Mouse (Mus musculus): ENCODE measurements at regions not wholly inside any gene's neighbourhood (a gene's known extent, or its start where the extent isn't known, plus 50 kb on each side); places are given as distances from the start of the nearest gene placed in this dataset.
A peak's percentile ranks its signal among the peaks of the same experiment; 100 is the strongest.

DNA sequence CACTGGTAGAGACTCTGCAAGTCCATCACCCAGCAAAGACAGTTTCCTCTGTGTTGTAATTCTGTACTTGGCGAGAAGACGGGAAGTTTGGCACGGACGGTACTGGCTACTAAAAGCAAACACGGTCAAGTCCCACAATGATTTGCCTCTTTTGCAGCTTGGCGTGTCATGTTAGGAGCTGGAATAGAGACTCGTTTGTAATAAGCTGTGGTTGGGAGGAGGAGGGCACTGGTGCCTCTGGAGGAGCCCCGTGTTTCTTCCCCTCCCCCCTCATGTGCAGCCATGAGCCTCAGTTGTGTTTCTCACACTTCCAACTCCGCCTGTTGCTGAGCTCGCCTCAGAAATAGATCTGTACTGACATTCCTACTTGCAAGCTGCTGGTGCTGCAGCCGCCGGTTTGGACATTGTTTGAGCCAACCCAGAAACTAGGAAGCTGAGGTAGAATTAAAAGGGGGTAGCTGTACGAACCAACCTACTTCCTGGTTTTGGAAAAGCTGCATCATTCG, 236.8 kb upstream of the Prickle1 start:
- Histone ChIP-seq H3K27ac (no peak overlapping the region), H3K4me2 (no peak overlapping the region), H3K27me3 (no peaks in the 10 kb centered on the region), H3K9ac (replicated peaks) (no peak overlapping the region), H3K36me3 (no peaks in the 10 kb centered on the region), H3K4me3 (replicated peaks) (no peak overlapping the region), H3K4me1 (replicated peaks) (peaks cover 5% of the 10 kb centered on the region; the same call in 1 of the 2 replicates), H3K9me3 (no peaks in the 10 kb centered on the region)
- ATAC-seq (ENCODE audit: insufficient number of reproducible peaks, insufficient read depth, low FRiP score, low TSS enrichment, low read depth) = no peak
- WGBS = 69% methylated on average over 14 of the region's 14 CpGs

DNA sequence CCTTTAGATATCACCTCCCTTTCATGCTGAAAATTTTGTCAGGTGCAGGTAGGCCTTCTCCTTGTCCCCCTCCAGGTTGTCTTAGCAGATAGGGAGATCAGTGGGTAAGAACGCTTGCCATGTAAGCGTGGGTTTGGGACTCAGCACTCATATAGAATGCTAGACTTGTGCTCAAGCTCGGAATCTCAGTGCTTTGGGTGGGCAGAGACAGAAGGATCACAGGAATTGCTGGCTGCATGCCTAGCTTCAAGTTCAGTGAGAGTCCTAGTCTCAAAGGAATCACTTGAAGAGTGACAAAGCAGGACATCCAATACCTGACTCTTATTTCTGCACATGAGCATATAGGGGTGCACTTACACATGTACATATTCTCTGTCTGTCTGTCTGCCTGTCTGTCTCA, 235.5 kb upstream of the Prickle1 start:
- 89% methylated on average over 3 of the region's 3 CpGs for WGBS
- H3K9me3 ChIP-seq = no peaks in the 10 kb centered on the region
- no peak overlapping the region for H3K4me2 ChIP-seq
- H3K4me3 ChIP-seq (replicated peaks) = no peak overlapping the region
- H3K4me1 ChIP-seq (replicated peaks) = peaks cover 7% of the 10 kb centered on the region
- no peak overlapping the region for H3K27ac ChIP-seq
- no peak overlapping the region for H3K9ac ChIP-seq (replicated peaks)
- no peaks in the 10 kb centered on the region for H3K36me3 ChIP-seq
- no peak for ATAC-seq (ENCODE audit: insufficient number of reproducible peaks, insufficient read depth, low FRiP score, low TSS enrichment, low read depth)
- no peaks in the 10 kb centered on the region for H3K27me3 ChIP-seq

DNA sequence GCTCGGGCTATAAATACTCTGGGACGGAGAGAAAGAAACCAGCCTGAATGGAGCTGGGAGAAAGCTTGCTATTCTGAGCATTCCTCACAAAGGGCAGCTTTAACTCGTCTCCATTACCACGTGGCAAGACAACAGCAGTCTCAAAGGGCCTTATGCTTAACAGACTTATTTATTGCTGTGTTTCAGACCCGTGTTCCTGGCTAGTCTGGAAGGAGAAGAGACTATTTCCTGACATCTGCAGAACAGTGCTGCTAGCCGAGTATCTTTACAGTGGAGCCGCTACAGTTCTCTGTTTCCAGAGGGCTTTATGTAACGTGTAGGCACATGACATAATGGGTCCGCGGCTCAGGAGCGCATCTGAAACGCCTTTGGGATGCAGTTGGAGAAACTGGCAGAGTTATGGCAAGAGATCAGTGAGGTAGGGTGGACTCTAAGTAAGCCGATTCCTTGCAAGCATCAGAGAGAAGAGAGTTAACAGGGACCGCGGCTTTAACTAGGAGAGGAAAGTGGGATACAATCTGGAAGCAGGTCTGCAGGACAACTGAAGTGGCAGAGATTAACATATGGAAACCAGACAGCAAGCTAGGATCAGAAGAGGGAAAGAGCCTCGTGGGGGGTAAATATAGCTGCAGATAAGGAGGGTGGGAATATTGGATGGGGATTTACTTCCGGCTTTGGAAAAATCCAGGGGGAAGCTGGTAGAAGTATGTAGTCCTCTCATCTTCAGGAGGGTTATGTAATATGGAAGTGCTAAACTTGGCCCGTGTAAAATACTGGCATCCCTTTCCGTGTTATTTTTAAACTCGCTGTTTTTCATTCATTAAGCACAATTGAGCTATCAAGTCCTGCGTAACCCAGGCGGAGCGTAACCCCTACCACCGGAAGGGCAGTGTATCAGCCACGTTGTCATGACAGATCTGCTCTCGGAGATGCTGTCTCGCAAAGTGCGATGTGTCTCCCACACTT, 229.3 kb upstream of the Prickle1 start:
- Histone ChIP-seq H3K9ac (replicated peaks) (peak overlapping the region; percentile 42), H3K4me2 (peak overlapping the region; percentile 35), H3K36me3 (no peaks in the 10 kb centered on the region), H3K9me3 (no peaks in the 10 kb centered on the region), H3K27me3 (no peaks in the 10 kb centered on the region), H3K27ac (peak overlapping the region; percentile 45; the same call in 1 of the 2 replicates), H3K4me3 (replicated peaks) (no peak overlapping the region), H3K4me1 (replicated peaks) (peaks cover 23% of the 10 kb centered on the region)
- ATAC-seq (ENCODE audit: insufficient number of reproducible peaks, insufficient read depth, low FRiP score, low TSS enrichment, low read depth) = no peak
- 43% methylated on average over 28 of the region's 28 CpGs for WGBS

DNA sequence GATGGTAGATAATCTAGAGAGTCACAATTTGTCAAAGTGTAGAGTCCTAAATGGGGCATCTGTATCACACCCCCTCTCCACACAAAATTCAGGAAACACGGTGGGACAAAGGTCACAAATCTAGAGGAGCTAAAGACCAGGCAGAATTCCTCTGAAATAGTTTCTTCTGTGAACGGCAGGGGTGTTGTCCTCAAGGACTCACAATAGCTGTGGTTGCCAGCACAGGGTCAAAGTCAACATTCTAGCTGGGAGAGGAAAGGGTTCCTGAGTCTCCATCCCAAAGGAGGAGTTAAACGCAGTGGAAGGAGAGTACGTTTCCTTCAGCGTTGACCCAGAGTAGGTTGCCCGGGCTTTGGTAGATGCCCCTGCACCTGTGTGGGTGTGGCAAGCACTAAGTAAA, 225.5 kb upstream of the Prickle1 start:
- no peaks in the 10 kb centered on the region for H3K9me3 ChIP-seq
- no peak for ATAC-seq (ENCODE audit: insufficient number of reproducible peaks, insufficient read depth, low FRiP score, low TSS enrichment, low read depth)
- no peak overlapping the region for H3K4me2 ChIP-seq
- H3K9ac ChIP-seq (replicated peaks) = no peak overlapping the region
- no peak overlapping the region for H3K27ac ChIP-seq
- no peak overlapping the region for H3K4me3 ChIP-seq (replicated peaks)
- WGBS = 83% methylated on average over 6 of the region's 6 CpGs
- H3K27me3 ChIP-seq = no peaks in the 10 kb centered on the region
- no peaks in the 10 kb centered on the region for H3K36me3 ChIP-seq
- H3K4me1 ChIP-seq (replicated peaks) = peaks cover 22% of the 10 kb centered on the region

DNA sequence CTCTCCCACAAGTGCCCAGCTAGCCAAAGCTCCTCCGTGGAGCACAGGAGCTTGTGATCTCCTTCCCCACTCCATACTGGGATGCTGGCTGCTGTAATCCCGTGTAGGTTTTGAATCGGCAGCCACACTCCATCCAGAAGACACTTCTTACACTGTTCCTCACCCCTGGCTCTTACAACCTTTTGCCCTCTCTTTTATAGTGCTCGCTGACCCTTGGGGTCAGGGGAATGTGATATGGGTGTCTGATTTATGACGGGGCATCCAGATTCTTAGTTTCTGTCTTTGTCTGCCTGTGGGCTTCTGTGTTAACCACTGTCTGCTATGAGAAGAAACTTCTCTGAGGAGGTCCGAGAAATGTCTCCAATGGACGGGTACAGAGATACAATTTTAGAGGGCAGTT, 216.3 kb upstream of the Prickle1 start:
- H3K4me3 ChIP-seq (replicated peaks) = no peak overlapping the region
- no peaks in the 10 kb centered on the region for H3K27me3 ChIP-seq
- no peak overlapping the region for H3K4me2 ChIP-seq
- H3K27ac ChIP-seq = no peak overlapping the region
- WGBS = 32% methylated on average over 7 of the region's 7 CpGs
- H3K9me3 ChIP-seq = peaks cover 9% of the 10 kb centered on the region
- ATAC-seq (ENCODE audit: insufficient number of reproducible peaks, insufficient read depth, low FRiP score, low TSS enrichment, low read depth) = no peak
- H3K36me3 ChIP-seq = no peaks in the 10 kb centered on the region
- H3K9ac ChIP-seq (replicated peaks) = no peak overlapping the region
- H3K4me1 ChIP-seq (replicated peaks) = no peaks in the 10 kb centered on the region

DNA sequence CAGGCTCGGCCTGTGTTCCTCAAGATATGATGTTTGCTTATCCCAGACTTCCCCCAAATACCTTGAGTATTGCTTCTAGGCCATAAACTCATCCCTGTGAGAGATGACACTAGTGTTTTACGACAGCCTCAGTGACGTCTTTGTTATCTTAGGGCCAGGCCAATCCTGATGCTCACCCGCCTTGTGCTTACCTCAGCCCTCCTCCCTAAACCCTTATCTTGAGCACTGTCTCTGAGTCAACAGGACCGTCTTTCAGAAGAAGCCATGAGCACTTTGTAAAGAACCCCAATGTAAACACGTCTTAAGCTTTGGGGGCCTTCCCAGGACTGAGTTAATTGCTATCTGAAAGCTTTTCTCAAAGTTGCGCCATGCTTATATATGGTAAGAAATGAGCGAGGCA, 212.3 kb upstream of the Prickle1 start:
- H3K9ac ChIP-seq (replicated peaks) = no peak overlapping the region

DNA sequence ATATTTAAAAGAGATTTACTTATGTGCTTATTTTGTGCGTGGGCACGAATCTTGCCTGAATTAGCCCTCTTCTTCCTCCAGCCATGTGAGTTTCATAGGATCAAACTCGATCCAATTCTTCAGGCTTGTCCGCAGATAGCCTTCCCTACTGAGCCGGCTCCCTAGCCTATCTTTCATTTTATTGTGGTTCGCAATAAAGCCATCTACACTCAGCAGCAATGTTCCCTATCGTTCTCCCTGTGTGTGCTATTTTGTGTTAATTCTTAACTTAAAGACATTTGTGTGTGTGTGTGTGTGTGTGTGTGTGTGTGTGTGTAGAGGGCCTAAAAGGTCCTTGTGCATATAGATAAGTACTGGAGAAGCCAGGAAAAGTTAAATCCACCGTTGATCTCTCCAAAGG, 211.8 kb upstream of the Prickle1 start:
- H3K27ac ChIP-seq = no peak overlapping the region
- H3K4me3 ChIP-seq (replicated peaks) = no peak overlapping the region
- no peak overlapping the region for H3K9ac ChIP-seq (replicated peaks)
- no peak for ATAC-seq (ENCODE audit: insufficient number of reproducible peaks, insufficient read depth, low FRiP score, low TSS enrichment, low read depth)
- H3K36me3 ChIP-seq = no peaks in the 10 kb centered on the region
- H3K9me3 ChIP-seq = no peaks in the 10 kb centered on the region
- H3K4me2 ChIP-seq = no peak overlapping the region
- H3K4me1 ChIP-seq (replicated peaks) = no peaks in the 10 kb centered on the region
- WGBS = 85% methylated on average over 8 of the region's 8 CpGs
- H3K27me3 ChIP-seq = no peaks in the 10 kb centered on the region

More for the DNA sequence above, 212.3 kb upstream of the Prickle1 start:
- H3K27me3 ChIP-seq = no peaks in the 10 kb centered on the region
- H3K4me1 ChIP-seq (replicated peaks) = no peaks in the 10 kb centered on the region
- no peaks in the 10 kb centered on the region for H3K36me3 ChIP-seq
- H3K9me3 ChIP-seq = no peaks in the 10 kb centered on the region
- no peak overlapping the region for H3K27ac ChIP-seq
- no peak overlapping the region for H3K4me2 ChIP-seq
- no peak for ATAC-seq (ENCODE audit: insufficient number of reproducible peaks, insufficient read depth, low FRiP score, low TSS enrichment, low read depth)
- no peak overlapping the region for H3K4me3 ChIP-seq (replicated peaks)
- WGBS = 67% methylated on average over 8 of the region's 8 CpGs

DNA sequence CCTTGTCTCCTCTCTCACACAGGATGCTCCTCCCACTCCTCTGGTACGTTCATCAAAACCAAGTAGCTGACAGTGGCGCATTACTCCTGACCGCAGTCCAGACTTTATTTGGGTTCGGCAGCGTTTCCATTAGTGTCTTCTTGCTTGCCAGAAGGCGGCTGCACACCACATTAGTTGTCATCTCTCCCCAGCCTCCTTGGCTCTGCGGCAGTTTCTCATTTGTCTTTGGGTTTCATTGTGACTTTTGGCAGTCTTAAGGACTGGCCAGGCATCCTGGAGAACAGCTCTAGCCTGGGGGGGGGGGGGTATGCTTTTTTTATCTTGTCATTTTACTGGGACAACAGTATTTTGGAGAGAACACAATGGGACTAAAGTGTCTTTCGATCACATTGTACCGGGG, 209.0 kb upstream of the Prickle1 start:
- no peaks in the 10 kb centered on the region for H3K36me3 ChIP-seq
- H3K4me3 ChIP-seq (replicated peaks) = no peak overlapping the region
- H3K9ac ChIP-seq (replicated peaks) = no peak overlapping the region
- no peaks in the 10 kb centered on the region for H3K4me1 ChIP-seq (replicated peaks)
- WGBS = 87% methylated on average over 9 of the region's 9 CpGs
- ATAC-seq (ENCODE audit: insufficient number of reproducible peaks, insufficient read depth, low FRiP score, low TSS enrichment, low read depth) = no peak
- H3K27ac ChIP-seq = no peak overlapping the region
- H3K4me2 ChIP-seq = no peak overlapping the region
- H3K9me3 ChIP-seq = no peaks in the 10 kb centered on the region
- no peaks in the 10 kb centered on the region for H3K27me3 ChIP-seq

DNA sequence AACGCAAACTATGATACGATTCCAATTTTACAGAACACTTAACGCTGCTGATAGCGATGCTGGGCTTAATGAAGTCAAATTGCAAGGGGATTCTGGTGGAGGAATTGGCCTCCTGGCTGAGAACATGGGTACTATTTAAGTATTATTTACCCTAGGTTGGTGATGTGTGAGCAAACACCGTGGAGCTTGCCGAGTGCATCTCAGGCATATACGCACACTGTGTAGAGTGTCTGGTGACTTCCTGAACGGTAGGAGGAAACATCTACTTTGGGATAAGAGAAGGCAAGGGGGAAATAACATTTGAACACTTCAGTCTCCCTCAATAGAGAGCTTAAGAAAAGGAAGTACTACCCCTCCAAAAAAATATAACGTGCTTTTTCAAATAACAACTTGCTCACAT, 194.8 kb upstream of the Prickle1 start:
- H3K27ac ChIP-seq = no peak overlapping the region
- no peak for ATAC-seq (ENCODE audit: insufficient number of reproducible peaks, insufficient read depth, low FRiP score, low TSS enrichment, low read depth)
- WGBS = 74% methylated on average over 9 of the region's 9 CpGs
- H3K9ac ChIP-seq (replicated peaks) = no peak overlapping the region
- peaks cover 30% of the 10 kb centered on the region for H3K4me1 ChIP-seq (replicated peaks)
- no peaks in the 10 kb centered on the region for H3K36me3 ChIP-seq
- H3K4me2 ChIP-seq = no peak overlapping the region
- H3K9me3 ChIP-seq = no peaks in the 10 kb centered on the region
- no peak overlapping the region for H3K4me3 ChIP-seq (replicated peaks)
- H3K27me3 ChIP-seq = no peaks in the 10 kb centered on the region

DNA sequence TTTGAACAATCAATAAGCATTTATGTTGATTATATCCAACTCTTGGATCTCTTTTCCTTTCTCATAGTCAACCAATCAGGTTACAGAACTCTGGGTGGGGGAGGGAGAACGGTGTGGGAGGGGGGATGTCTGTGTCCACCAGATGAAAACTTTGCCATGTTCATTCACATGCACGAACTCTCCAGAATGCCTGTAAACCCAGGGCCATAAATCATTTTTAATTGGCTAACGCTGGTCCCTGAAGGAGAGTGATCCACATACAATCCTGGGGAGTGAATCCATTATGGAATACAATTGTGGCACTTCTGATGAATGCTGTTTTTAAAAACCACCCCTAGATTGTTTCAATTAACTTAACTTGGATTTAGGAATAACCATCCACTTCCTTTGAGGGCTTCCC, 194.1 kb upstream of the Prickle1 start:
- H3K4me2 ChIP-seq = no peak overlapping the region
- no peaks in the 10 kb centered on the region for H3K36me3 ChIP-seq
- no peak overlapping the region for H3K9ac ChIP-seq (replicated peaks)
- no peaks in the 10 kb centered on the region for H3K27me3 ChIP-seq
- 12% methylated on average over 3 of the region's 3 CpGs for WGBS
- ATAC-seq (ENCODE audit: insufficient number of reproducible peaks, insufficient read depth, low FRiP score, low TSS enrichment, low read depth) = no peak
- peaks cover 30% of the 10 kb centered on the region for H3K4me1 ChIP-seq (replicated peaks)
- no peak overlapping the region for H3K27ac ChIP-seq
- no peak overlapping the region for H3K4me3 ChIP-seq (replicated peaks)
- H3K9me3 ChIP-seq = no peaks in the 10 kb centered on the region

DNA sequence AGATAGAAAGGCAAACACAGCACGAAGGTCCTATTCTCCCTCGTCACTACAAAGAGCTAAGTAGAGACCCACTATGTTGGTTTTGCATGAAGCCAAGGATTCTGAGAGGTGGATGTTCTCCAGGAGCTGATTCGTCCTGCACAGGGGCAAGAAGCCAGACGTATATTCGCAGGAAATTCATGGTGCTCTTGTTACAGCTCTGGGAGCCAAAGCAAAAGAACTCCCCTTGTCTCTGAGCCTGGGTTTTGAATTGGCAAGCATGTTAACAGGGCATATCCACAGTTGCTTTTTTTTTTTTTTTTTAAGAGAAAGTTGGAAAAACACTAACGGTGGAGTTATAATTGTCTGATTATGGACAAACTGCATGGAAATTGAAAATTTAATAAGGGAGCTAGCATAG, 191.7 kb upstream of the Prickle1 start:
- no peak for ATAC-seq (ENCODE audit: insufficient number of reproducible peaks, insufficient read depth, low FRiP score, low TSS enrichment, low read depth)
- 87% methylated on average over 6 of the region's 6 CpGs for WGBS

More for the DNA sequence above, 191.7 kb upstream of the Prickle1 start:
- Histone ChIP-seq H3K9me3 (no peaks in the 10 kb centered on the region), H3K27ac (0 out of 2 replicates have a peak overlapping the region, but pooled peaks have one; percentile 3), H3K4me2 (no peak overlapping the region), H3K36me3 (no peaks in the 10 kb centered on the region), H3K4me1 (replicated peaks) (peaks cover 30% of the 10 kb centered on the region), H3K27me3 (no peaks in the 10 kb centered on the region), H3K4me3 (replicated peaks) (no peak overlapping the region), H3K9ac (replicated peaks) (no peak overlapping the region)

Data from limb, embryonic 12.5 days (tissue).